Mouse (Mus musculus): Measurements from ENCODE around the gene Trak2.
A peak's percentile ranks its signal among the peaks of the same experiment; 100 is the strongest.
"Not testable (repeated sequence)": the region's sequence is repeated elsewhere in the genome, so short reads cannot be mapped to it uniquely, and the experiment has no call there.

Gene Trak2

GRCm38 (mm10) chr1:58953686-58954434, 19.4 kb downstream of the Trak2 start:
- no peak for DNase-seq

GRCm38 (mm10) chr1:58952997-58953396, 20.2 kb downstream of the Trak2 start:
- DNase-seq = no peak

GRCm38 (mm10) chr1:58952526-58952925, 20.7 kb downstream of the Trak2 start:
- no peak for DNase-seq

- DNase-seq = peak; percentile 26 to 52
Measured at GRCm38 (mm10) chr1:58951841-58952240, 21.4 kb downstream of the Trak2 start.

GRCm38 (mm10) chr1:58950899-58951648, 22.2 kb downstream of the Trak2 start:
- peak; percentile 80 to 92 for DNase-seq

- DNase-seq = no peak
Measured at GRCm38 (mm10) chr1:58949561-58950106, 23.6 kb downstream of the Trak2 start.

- no peak for DNase-seq
Measured at GRCm38 (mm10) chr1:58946718-58947117, 26.5 kb downstream of the Trak2 start.

GRCm38 (mm10) chr1:58945960-58946670, 27.1 kb downstream of the Trak2 start:
- DNase-seq = peak; percentile 39 to 60

- DNase-seq = peak; percentile 59 to 70
Measured at GRCm38 (mm10) chr1:58945523-58945922, 27.7 kb downstream of the Trak2 start.

- no peak for DNase-seq
Measured at GRCm38 (mm10) chr1:58937606-58938099, 35.6 kb downstream of the Trak2 start.

- peak; percentile 58 to 71 for DNase-seq
Measured at GRCm38 (mm10) chr1:58936746-58937605, 36.3 kb downstream of the Trak2 start.

GRCm38 (mm10) chr1:58926664-58927063, 46.6 kb downstream of the Trak2 start:
- peak; percentile 28 to 60 for DNase-seq

- DNase-seq = peak; percentile 18 to 56
Measured at GRCm38 (mm10) chr1:58917566-58917965, 55.7 kb downstream of the Trak2 start.

GRCm38 (mm10) chr1:58909636-58910272, 63.5 kb downstream of the Trak2 start:
- no peak for DNase-seq

GRCm38 (mm10) chr1:58903681-58904080, 69.5 kb downstream of the Trak2 start:
- peak; percentile 12 to 41 for DNase-seq

GRCm38 (mm10) chr1:58897561-58897960, 75.7 kb downstream of the Trak2 start:
- DNase-seq = peak; percentile 30 to 45

GRCm38 (mm10) chr1:58892386-58892785, 80.8 kb downstream of the Trak2 start:
- not testable (repeated sequence) for DNase-seq

GRCm38 (mm10) chr1:58891481-58892170, 81.6 kb downstream of the Trak2 start:
- DNase-seq = not testable (repeated sequence)

GRCm38 (mm10) chr1:58890697-58891290, 82.4 kb downstream of the Trak2 start:
- DNase-seq = not testable (repeated sequence)

Data from kidney, postnatal 25 days (tissue).